Mouse (Mus musculus) spleen, adult 2 months (tissue): Measurements from ENCODE around the gene Vegfb.

ENCODE experiments used
- CTCF ChIP-seq: fragments of 200-500 bp; IDR thresholded peaks from 2 replicates; pipeline ENCODE4 v1.5.1; 2011; ENCODE audit warnings: mild to moderate bottlenecking, inconsistent platforms; ENCODE audit not compliant: insufficient read depth, insufficient read length, insufficient replicate concordance; ENCODE audit errors: extremely low read depth
- POLR2A ChIP-seq: fragments of 200-500 bp; IDR thresholded peaks from 2 replicates; pipeline ENCODE4 v1.6.1; 2011; ENCODE audit warnings: low read depth, low read length, inconsistent platforms

GRCm38 (mm10) chr19:6950613-6951153, 36.8 kb downstream of the Vegfb start:
- TF ChIP-seq CTCF (no peak), POLR2A (no peak; the same call in 1 of the 2 replicates)
